Mouse (Mus musculus) stomach, postnatal 0 days (tissue): Measurements from ENCODE around the gene Ubr2. TPM values are rescaled to one million over a fixed set of nuclear protein-coding genes. Genes with fewer than 3 reads are reported as not detected.

Experiments used
- ATAC-seq: fragments of 200-750 bp; cut with Nextera tagmentation; 2 replicates; pipeline ENCODE4 v1.8.0; 2017; ENCODE audit not compliant: low FRiP score, low TSS enrichment
- DNase-seq: peaks from one replicate; pipeline ENCODE4 v3.0.0-alpha.2; 2016; ENCODE audit warnings: low spot score
- H3K27ac ChIP-seq: fragments of 300-500 bp; sonication (generic); replicated peaks from 2 replicates; pipeline ENCODE4 v1.5.1; 2014; ENCODE audit warnings: mild to moderate bottlenecking, control low read depth
- H3K27me3 ChIP-seq: fragments of 300-500 bp; sonication (generic); 2 replicates; pipeline ENCODE4 v1.6.1; 2014; ENCODE audit warnings: low read length; ENCODE audit not compliant: control insufficient read depth, insufficient read depth
- H3K36me3 ChIP-seq: fragments of 300-500 bp; sonication (generic); 2 replicates; pipeline ENCODE4 v1.6.1; 2014; ENCODE audit warnings: low read length, mixed read lengths; ENCODE audit not compliant: control insufficient read depth, insufficient read depth
- H3K4me1 ChIP-seq: fragments of 300-500 bp; sonication (generic); replicated peaks from 2 replicates; pipeline ENCODE4 v1.6.1; 2014; ENCODE audit warnings: antibody characterized with exemption; ENCODE audit not compliant: control insufficient read depth, insufficient read depth
- H3K4me2 ChIP-seq: fragments of 300-500 bp; sonication (generic); replicated peaks from 2 replicates; pipeline ENCODE4 v1.6.1; 2014; ENCODE audit warnings: low read depth, mild to moderate bottlenecking, control low read depth, moderate library complexity
- H3K4me3 ChIP-seq: fragments of 300-500 bp; sonication (generic); 2 replicates; pipeline ENCODE4 v1.5.1; 2014; ENCODE audit warnings: low read depth, low read length, control low read depth
- H3K9ac ChIP-seq: fragments of 300-500 bp; sonication (generic); 2 replicates; pipeline ENCODE4 v1.6.1; 2014; ENCODE audit warnings: mild to moderate bottlenecking, low read length, control low read depth, mixed read lengths
- H3K9me3 ChIP-seq: fragments of 300-500 bp; sonication (generic); 2 replicates; pipeline ENCODE4 v1.6.1; 2016; ENCODE audit warnings: low read length; ENCODE audit not compliant: control insufficient read depth
- CTCF ChIP-seq: IDR thresholded peaks from 2 replicates; pipeline ENCODE4 v1.5.1; 2016; ENCODE audit warnings: antibody characterized with exemption, low read depth, mild to moderate bottlenecking, moderate library complexity
- EP300 ChIP-seq: optimal IDR thresholded peaks from 2 replicates; pipeline ENCODE3; 2016; ENCODE audit warnings: antibody characterized with exemption
- WGBS: fragments of 180-500 bp; shearing (Covaris S2); extraction: QIAGEN DNeasy Blood & Tissue Kit; methylation state at CpG from one replicate; pipeline ENCODE4 v1.1.7; 2014; 5-methylcytosine and 5-hydroxymethylcytosine counted together
- polyA plus RNA-seq: library from polyadenylated mRNA; unstranded; fragments of >200 nt; fragmentation: Nextera tagmentation; extraction: Ambion mirVana; gene quantifications from 2 replicates; pipeline ENCODE4 v1.2.1, GENCODE M21; 2015

The Ubr2 gene
- polyA plus RNA-seq, 1 experiment from 2014 or later, result 5.9 TPM

DNA sequence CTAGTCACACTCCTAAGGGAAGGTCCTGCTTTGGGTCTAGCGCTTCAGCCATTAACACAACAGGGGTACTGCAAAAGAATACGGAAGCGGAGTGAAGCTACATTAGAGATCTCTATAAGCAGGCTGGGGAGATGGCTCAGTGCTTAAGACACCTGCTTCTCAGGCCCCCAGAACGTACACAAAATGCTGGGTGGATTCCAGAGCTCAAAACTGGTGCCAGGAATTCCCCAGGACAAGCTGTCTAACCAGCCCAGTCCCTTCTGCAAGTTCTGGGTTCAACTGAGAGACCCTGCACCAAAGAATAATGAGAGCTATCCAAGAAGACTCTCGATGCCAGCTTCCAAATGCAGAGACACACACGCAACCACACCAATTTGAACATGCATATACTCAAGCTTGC lies 128.6 kb downstream of the Ubr2 start:
- no peak for DNase-seq

GRCm38 (mm10) chr17:46880322-46880721 lies 130.0 kb downstream of the Ubr2 start:
- H3K4me2 ChIP-seq, result no peak overlapping the region
- DNase-seq (no peak), ATAC-seq (no peak)
- TF ChIP-seq EP300 (no peak), CTCF (no peak)
- no peak overlapping the region for H3K9ac ChIP-seq
- no peaks in the 10 kb centered on the region for H3K36me3 ChIP-seq
- H3K27me3 ChIP-seq, result no peaks in the 10 kb centered on the region
- no peaks in the 10 kb centered on the region for H3K9me3 ChIP-seq
- H3K4me3 ChIP-seq, result no peak overlapping the region
- WGBS, result 38% methylated on average over 2 of the region's 2 CpGs
- peak overlapping the region; percentile 41 for H3K27ac ChIP-seq
- 0 out of 2 replicates have a peak, but pooled peaks cover 2% of the 10 kb centered on the region for H3K4me1 ChIP-seq

More for the DNA sequence above, 128.6 kb downstream of the Ubr2 start:
- H3K4me1 ChIP-seq, result 0 out of 2 replicates have a peak, but pooled peaks cover 2% of the 10 kb centered on the region
- no peak overlapping the region for H3K4me3 ChIP-seq
- no peaks in the 10 kb centered on the region for H3K27me3 ChIP-seq
- WGBS, result 76% methylated on average over 6 of the region's 6 CpGs
- no peak overlapping the region for H3K9ac ChIP-seq
- no peak for TF ChIP-seq CTCF
- no peak for TF ChIP-seq EP300
- H3K27ac ChIP-seq, result no peak overlapping the region; the same call in 1 of the 2 replicates
- H3K36me3 ChIP-seq, result no peaks in the 10 kb centered on the region
- no peak overlapping the region for H3K4me2 ChIP-seq
- no peaks in the 10 kb centered on the region for H3K9me3 ChIP-seq
- no peak for ATAC-seq

- Histone ChIP-seq H3K27me3 (no peaks in the 10 kb centered on the region), H3K9ac (no peak overlapping the region), H3K4me1 (0 out of 2 replicates have a peak, but pooled peaks cover 2% of the 10 kb centered on the region), H3K36me3 (no peaks in the 10 kb centered on the region), H3K4me3 (no peak overlapping the region), H3K9me3 (no peaks in the 10 kb centered on the region), H3K27ac (peak overlapping the region; percentile 41), H3K4me2 (no peak overlapping the region)
- 15% methylated on average over 14 of the region's 14 CpGs for whole genome bisulfite sequencing
- peak; percentile 39 for ATAC-seq
- no peak for DNase-seq
- peak; percentile 53 for TF ChIP-seq EP300
- TF ChIP-seq CTCF, result no peak
Measured at GRCm38 (mm10) chr17:46879841-46880311, 130.5 kb downstream of the Ubr2 start.

Other genes starting within 250 kb of the Ubr2 start
- gene Ptcra, start 246.8 kb downstream of the Ubr2 start, polyA plus RNA-seq, result 0.50 TPM in 2 replicates
- 113 and 117 TPM in 2 replicates for gene 2310039H08Rik, start 237.9 kb downstream of the Ubr2 start, polyA plus RNA-seq
- 93.7 and 95.0 TPM in 2 replicates for gene Rpl7l1, start 227.9 kb downstream of the Ubr2 start, polyA plus RNA-seq
- 2.3 and 2.8 TPM in 2 replicates for gene Bicral, start 152.1 kb downstream of the Ubr2 start, polyA plus RNA-seq
- gene Tbcc, start 119.9 kb downstream of the Ubr2 start, polyA plus RNA-seq, result 42.2 and 45.5 TPM in 2 replicates
- not detected in 2 replicates for gene Prph2, start 100.1 kb downstream of the Ubr2 start, polyA plus RNA-seq